Mouse (Mus musculus) right cerebral cortex, postnatal 36 days (tissue): ENCODE measurements at regions not wholly inside any gene's neighbourhood (a gene's known extent, or its start where the extent isn't known, plus 50 kb on each side); places are given as distances from the start of the nearest gene placed in this dataset.
"Not testable (repeated sequence)": the region's sequence is repeated elsewhere in the genome, so short reads cannot be mapped to it uniquely, and the experiment has no call there.

Experiments
- DNase-seq, 2 experiments: peaks; one replicate each; pipeline ENCODE4 v3.0.0; 2022; ENCODE audit warnings: low spot score in 2 of 2, mixed read lengths in 1 of 2

DNA sequence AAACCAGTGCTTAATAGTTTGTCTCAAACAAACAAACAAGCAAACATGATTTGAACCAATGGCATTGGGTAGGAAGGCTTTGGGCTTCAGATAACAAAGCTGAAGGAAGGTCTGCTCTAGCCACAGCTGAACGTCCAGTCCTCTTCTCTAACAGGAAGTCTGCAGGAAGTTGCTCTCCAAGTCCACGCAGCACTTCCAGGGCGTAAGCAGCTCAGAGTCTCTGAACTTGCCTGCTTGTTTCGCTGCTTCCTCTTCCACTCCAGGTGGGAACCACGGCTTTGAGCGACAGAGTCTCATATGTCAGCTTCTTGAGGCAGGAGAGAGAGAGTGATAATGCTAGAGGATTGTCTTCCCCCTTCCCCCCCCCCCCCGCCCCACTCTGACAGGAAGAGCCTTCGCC lies 123.6 kb downstream of the Tnfrsf21 start:
- no peak for DNase-seq

DNA sequence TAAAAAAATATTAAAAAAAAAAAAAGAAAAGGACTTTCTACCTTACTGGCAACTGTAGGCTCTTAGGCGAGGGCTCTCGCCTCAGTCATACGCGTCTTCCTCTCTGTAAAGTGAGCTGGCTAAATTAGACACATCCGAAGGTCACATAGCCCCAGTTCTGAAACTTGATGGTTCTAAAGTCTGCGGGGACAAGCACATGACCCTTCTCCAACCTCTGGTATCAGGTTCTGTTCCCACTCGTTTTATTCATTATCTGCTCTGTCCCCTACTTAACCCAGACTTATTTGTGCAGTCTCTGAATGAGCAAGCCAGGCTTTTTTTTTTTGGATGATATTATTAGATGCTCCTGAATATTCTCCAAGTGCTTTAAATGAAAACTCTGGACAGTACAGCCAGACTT lies 125.4 kb downstream of the Tnfrsf21 start:
- no peak for DNase-seq

GRCm38 (mm10) chr17:43145749-43146148 lies 124.4 kb upstream of the Adgrf1 start:
- no peak for DNase-seq

GRCm38 (mm10) chr17:43147935-43148334 lies 122.2 kb upstream of the Adgrf1 start:
- DNase-seq = no peak

GRCm38 (mm10) chr17:43152620-43153019 lies 117.5 kb upstream of the Adgrf1 start:
- DNase-seq = no peak

DNA sequence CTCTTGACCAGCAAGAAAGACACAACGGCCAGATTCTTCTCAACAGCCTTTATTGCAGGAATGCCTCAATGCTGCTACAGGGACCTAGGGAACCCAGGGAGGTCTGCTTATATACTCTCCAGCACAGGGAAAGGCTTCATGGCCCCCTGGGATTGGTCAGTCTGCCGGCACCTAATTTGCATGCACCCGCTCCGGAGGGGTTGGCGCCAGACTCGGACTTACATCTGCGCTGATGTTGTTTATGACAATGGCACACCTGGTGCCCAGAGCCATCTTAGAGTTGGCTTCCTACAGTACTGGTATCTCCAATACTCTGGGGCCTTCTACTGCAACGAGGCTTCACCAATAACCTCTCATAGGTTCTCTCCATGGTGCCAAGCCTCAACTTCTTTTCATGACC lies 114.9 kb upstream of the Adgrf1 start:
- not testable (repeated sequence) for DNase-seq

GRCm38 (mm10) chr17:43156116-43156515 lies 114.0 kb upstream of the Adgrf1 start:
- DNase-seq = no peak

- peak; percentile 11 to 49 for DNase-seq
These were observed 112.2 kb upstream of the Adgrf1 start for GRCm38 (mm10) chr17:43157781-43158501.

GRCm38 (mm10) chr17:43158741-43159140 lies 111.4 kb upstream of the Adgrf1 start:
- no peak for DNase-seq

- DNase-seq = not testable (repeated sequence)
These were observed 108.8 kb upstream of the Adgrf1 start for GRCm38 (mm10) chr17:43161306-43161705.

GRCm38 (mm10) chr17:43163126-43163525 lies 107.0 kb upstream of the Adgrf1 start:
- no peak for DNase-seq

DNA sequence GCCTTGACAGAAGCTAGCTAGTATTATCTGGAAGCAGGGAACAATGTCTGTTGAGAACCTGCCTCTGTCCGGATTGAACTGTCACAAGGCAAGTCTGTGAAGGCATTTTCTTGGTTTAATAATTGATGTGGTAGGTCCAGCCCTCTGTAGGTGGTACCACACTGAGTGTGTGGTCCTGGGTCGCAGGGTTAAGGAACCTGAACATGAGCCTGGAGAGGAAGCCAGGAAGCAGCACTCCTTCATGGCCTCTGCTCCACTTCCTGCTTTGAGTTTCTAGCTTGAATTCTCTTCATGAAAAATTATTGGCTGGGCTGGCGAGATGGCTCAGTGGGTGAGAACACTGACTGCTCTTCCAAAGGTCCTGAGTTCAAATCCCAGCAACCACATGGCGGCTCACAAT lies 104.0 kb upstream of the Adgrf1 start:
- no peak for DNase-seq

DNA sequence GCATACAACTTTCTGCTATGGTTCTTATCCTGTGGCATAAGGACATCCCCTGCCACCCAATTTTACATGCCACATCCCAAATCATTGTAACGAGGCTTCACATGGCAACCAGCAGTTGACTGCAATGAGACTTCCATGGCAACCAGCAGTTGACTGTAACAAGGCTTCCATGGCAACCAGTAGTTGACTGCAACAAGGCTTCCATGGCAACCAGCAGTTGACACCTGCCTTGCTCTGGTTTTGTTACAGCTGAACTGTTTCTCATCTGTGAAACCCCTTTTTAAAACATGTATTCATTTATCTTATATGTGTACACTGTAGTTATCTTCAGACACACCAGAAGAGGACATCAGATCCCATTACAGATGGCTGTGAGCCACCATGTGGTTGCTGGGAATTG lies 100.7 kb upstream of the Adgrf1 start:
- DNase-seq = no peak

GRCm38 (mm10) chr17:43172657-43173165 lies 97.4 kb upstream of the Adgrf1 start:
- DNase-seq = no peak

GRCm38 (mm10) chr17:43174860-43175259 lies 95.3 kb upstream of the Adgrf1 start:
- no peak for DNase-seq

GRCm38 (mm10) chr17:43177244-43177643 lies 92.9 kb upstream of the Adgrf1 start:
- DNase-seq = no peak

DNA sequence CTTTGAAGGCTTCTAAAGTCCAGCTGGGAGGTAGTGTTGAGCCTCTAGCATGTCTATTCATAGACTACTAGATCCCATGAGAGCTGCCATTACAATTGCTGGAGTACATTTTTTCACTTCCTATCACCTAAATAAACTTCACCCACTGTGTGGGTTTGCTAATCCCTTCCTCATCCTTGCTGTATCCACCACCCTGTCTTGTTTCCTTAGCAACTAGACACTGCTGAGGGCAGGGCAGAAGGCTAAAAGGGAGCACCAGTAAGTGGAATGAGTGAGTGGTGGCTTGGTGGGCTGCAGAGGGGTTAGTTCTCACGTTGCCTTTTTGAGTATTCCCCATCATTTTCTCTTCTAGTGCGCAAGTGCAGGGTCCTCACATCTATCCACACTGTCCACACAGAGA lies 80.1 kb upstream of the Adgrf1 start:
- DNase-seq = no peak

GRCm38 (mm10) chr17:43190853-43191485 lies 79.2 kb upstream of the Adgrf1 start:
- DNase-seq = no peak

GRCm38 (mm10) chr17:43197232-43197631 lies 72.9 kb upstream of the Adgrf1 start:
- DNase-seq = no peak

GRCm38 (mm10) chr17:43200832-43201231 lies 69.3 kb upstream of the Adgrf1 start:
- no peak for DNase-seq

DNA sequence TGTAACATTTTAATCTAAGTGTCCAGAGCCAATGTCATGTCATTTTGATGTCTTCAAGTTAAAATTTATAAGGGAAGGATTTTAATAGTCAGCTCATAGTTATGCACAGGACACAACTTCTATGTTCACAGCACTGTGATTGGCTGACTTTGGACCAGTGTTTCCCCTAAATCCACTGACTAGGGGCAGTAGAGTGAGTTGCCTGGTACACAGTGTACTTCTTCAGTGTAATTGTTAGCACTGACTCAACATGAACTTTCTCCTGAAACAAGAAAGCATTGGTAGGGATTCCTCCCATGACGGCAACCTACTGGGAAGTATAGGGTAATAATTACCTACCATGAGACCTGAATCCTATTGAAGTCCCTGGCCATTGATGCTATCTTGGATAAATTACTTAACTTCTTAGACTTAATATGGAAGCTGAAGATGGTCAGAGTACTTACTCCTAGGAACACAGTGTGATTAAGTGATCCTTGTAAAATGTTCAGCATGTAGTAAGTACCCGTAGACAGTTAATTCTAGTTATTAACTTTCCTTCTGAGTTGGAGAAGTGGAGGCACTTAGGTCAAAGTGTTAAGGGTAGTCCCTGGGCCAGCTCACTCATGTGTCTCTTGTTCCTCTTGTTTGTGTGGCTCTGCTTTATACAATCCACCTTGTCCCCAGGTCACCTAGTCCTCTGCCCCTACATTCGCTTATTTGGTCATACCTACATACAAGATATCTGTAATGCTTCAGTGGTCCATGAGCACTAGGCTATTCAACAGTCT lies 63.2 kb upstream of the Adgrf1 start:
- no peak for DNase-seq

DNA sequence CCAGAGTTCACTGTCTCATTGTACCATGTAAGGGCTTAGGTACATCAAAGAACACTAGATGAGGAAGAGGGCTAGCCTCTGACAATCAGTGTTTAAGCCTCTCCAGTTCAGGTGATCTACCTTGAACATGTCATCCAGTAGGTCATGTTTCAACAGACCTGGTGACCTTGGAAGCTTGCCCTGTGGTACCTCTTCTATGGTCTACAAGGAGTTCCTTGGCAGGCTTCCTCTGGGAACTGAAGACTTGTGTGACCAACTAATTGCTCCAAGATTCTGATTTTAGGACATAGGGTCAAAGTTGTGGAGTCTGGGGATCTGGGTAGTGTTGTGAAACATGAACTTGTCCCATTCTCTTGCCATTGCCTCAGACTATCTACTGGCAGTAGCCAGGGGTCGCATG lies 60.4 kb upstream of the Adgrf1 start:
- no peak for DNase-seq

- DNase-seq = no peak
These were observed 56.1 kb upstream of the Adgrf1 start for GRCm38 (mm10) chr17:43214038-43214437.
